Mouse (Mus musculus): ENCODE results near the gene Psmd8.
"Not testable (repeated sequence)": the region's sequence is repeated elsewhere in the genome, so short reads cannot be mapped to it uniquely, and the experiment has no call there.

Gene Psmd8

GRCm38 (mm10) chr7:29170066-29170754 lies 10.3 kb downstream of the Psmd8 start, which contains the start of the genes Ggn and Spred3:
Ggn (plus strand) TSS chr7:29170210.
Spred3 (minus strand) TSS chr7:29170411.
- peak; percentile 81 for DNase-seq (ENCODE audit: low read depth)

GRCm38 (mm10) chr7:29169231-29170065 lies 11.1 kb downstream of the Psmd8 start:
- no peak for DNase-seq (ENCODE audit: low read depth)

- no peak for DNase-seq (ENCODE audit: low read depth)
Observed at GRCm38 (mm10) chr7:29168791-29169230, 11.7 kb downstream of the Psmd8 start.

GRCm38 (mm10) chr7:29168121-29168695 lies 12.3 kb downstream of the Psmd8 start:
- no peak for DNase-seq (ENCODE audit: low read depth)

GRCm38 (mm10) chr7:29167656-29168055 lies 12.8 kb downstream of the Psmd8 start:
- no peak for DNase-seq (ENCODE audit: low read depth)

GRCm38 (mm10) chr7:29162750-29163525 lies 17.6 kb downstream of the Psmd8 start:
- no peak for DNase-seq (ENCODE audit: low read depth)

- DNase-seq (ENCODE audit: low read depth): no peak
Observed at GRCm38 (mm10) chr7:29162294-29162693, 18.2 kb downstream of the Psmd8 start.

- DNase-seq (ENCODE audit: low read depth): no peak
Observed at GRCm38 (mm10) chr7:29158264-29158663, 22.2 kb downstream of the Psmd8 start.

- DNase-seq (ENCODE audit: low read depth): peak; percentile 71
Observed at GRCm38 (mm10) chr7:29155838-29156782, 24.4 kb downstream of the Psmd8 start, which contains the start of gene Fam98c. Fam98c (minus strand) TSS chr7:29156234.

GRCm38 (mm10) chr7:29155196-29155837 lies 25.2 kb downstream of the Psmd8 start:
- peak; percentile 83 for DNase-seq (ENCODE audit: low read depth)

- no peak for DNase-seq (ENCODE audit: low read depth)
Observed at GRCm38 (mm10) chr7:29154018-29154720, 26.3 kb downstream of the Psmd8 start.

- no peak for DNase-seq (ENCODE audit: low read depth)
Observed at GRCm38 (mm10) chr7:29151486-29151885, 29.0 kb downstream of the Psmd8 start.

- no peak for DNase-seq (ENCODE audit: low read depth)
Observed at GRCm38 (mm10) chr7:29148771-29149170, 31.7 kb downstream of the Psmd8 start.

- DNase-seq (ENCODE audit: low read depth): no peak
Observed at GRCm38 (mm10) chr7:29146625-29147367, 33.7 kb downstream of the Psmd8 start.

- DNase-seq (ENCODE audit: low read depth): no peak
Observed at GRCm38 (mm10) chr7:29144006-29144405, 36.5 kb downstream of the Psmd8 start.

- DNase-seq (ENCODE audit: low read depth): no peak
Observed at GRCm38 (mm10) chr7:29141416-29141815, 39.1 kb downstream of the Psmd8 start.

GRCm38 (mm10) chr7:29139237-29139636 lies 41.3 kb downstream of the Psmd8 start:
- DNase-seq (ENCODE audit: low read depth): not testable (repeated sequence)

GRCm38 (mm10) chr7:29137429-29137828 lies 43.1 kb downstream of the Psmd8 start:
- no peak for DNase-seq (ENCODE audit: low read depth)

Data from c-Kit-positive CD71-positive TER-119-negative erythroid progenitor cells, embryonic 14.5 days (primary cell).